Mouse (Mus musculus): ENCODE results near the gene Tmem91. TPM values are rescaled to one million over a fixed set of nuclear protein-coding genes. Genes with fewer than 3 reads are reported as not detected.
A peak's percentile ranks its signal among the peaks of the same experiment; 100 is the strongest.
"Not testable (repeated sequence)": the region's sequence is repeated elsewhere in the genome, so short reads cannot be mapped to it uniquely, and the experiment has no call there.

Gene Tmem91
- total RNA-seq (2017) = 2.3 TPM in 1 of 2 replicates, not detected in the other

- ATAC-seq (replicated peaks in 1 of 2; ENCODE audit: insufficient read depth in 1 of 2, low FRiP score in 2 of 2, low TSS enrichment in 1 of 2, low read depth in 1 of 2, poor library complexity in 2 of 2, severe bottlenecking in 2 of 2) = peak in 1 of 2 experiments; percentile 38; a peak in 3 of 4 replicates
These were observed at the start of gene Tmem91 for GRCm38 (mm10) chr7:25674719-25675300. Gene Tmem91, minus strand, starts transcription at chr7:25675166.

GRCm38 (mm10) chr7:25721776-25722175 is 46.8 kb upstream of the Tmem91 start:
- not testable (repeated sequence) for ATAC-seq (replicated peaks in 1 of 2; ENCODE audit: insufficient read depth in 1 of 2, low FRiP score in 2 of 2, low TSS enrichment in 1 of 2, low read depth in 1 of 2, poor library complexity in 2 of 2, severe bottlenecking in 2 of 2)

GRCm38 (mm10) chr7:25720760-25721159 is 45.8 kb upstream of the Tmem91 start:
- ATAC-seq (replicated peaks in 1 of 2; ENCODE audit: insufficient read depth in 1 of 2, low FRiP score in 2 of 2, low TSS enrichment in 1 of 2, low read depth in 1 of 2, poor library complexity in 2 of 2, severe bottlenecking in 2 of 2) = no peak

GRCm38 (mm10) chr7:25719761-25720610 is 45.0 kb upstream of the Tmem91 start:
- no peak for ATAC-seq (replicated peaks in 1 of 2; ENCODE audit: insufficient read depth in 1 of 2, low FRiP score in 2 of 2, low TSS enrichment in 1 of 2, low read depth in 1 of 2, poor library complexity in 2 of 2, severe bottlenecking in 2 of 2)

GRCm38 (mm10) chr7:25718788-25719417 is 43.9 kb upstream of the Tmem91 start, which contains the start of gene Ccdc97:
Gene Ccdc97, minus strand, starts transcription at chr7:25719088.
- peak; percentile 80 to 84 for ATAC-seq (replicated peaks in 1 of 2; ENCODE audit: insufficient read depth in 1 of 2, low FRiP score in 2 of 2, low TSS enrichment in 1 of 2, low read depth in 1 of 2, poor library complexity in 2 of 2, severe bottlenecking in 2 of 2)

- no peak for ATAC-seq (replicated peaks in 1 of 2; ENCODE audit: insufficient read depth in 1 of 2, low FRiP score in 2 of 2, low TSS enrichment in 1 of 2, low read depth in 1 of 2, poor library complexity in 2 of 2, severe bottlenecking in 2 of 2)
These were observed 42.5 kb upstream of the Tmem91 start for GRCm38 (mm10) chr7:25717478-25717877.

- no peak for ATAC-seq (replicated peaks in 1 of 2; ENCODE audit: insufficient read depth in 1 of 2, low FRiP score in 2 of 2, low TSS enrichment in 1 of 2, low read depth in 1 of 2, poor library complexity in 2 of 2, severe bottlenecking in 2 of 2)
These were observed 40.8 kb upstream of the Tmem91 start for GRCm38 (mm10) chr7:25715731-25716271.

- ATAC-seq (replicated peaks in 1 of 2; ENCODE audit: insufficient read depth in 1 of 2, low FRiP score in 2 of 2, low TSS enrichment in 1 of 2, low read depth in 1 of 2, poor library complexity in 2 of 2, severe bottlenecking in 2 of 2) = no peak
These were observed 39.6 kb upstream of the Tmem91 start for GRCm38 (mm10) chr7:25714581-25714980.

GRCm38 (mm10) chr7:25712801-25713200 is 37.8 kb upstream of the Tmem91 start:
- no peak for ATAC-seq (replicated peaks in 1 of 2; ENCODE audit: insufficient read depth in 1 of 2, low FRiP score in 2 of 2, low TSS enrichment in 1 of 2, low read depth in 1 of 2, poor library complexity in 2 of 2, severe bottlenecking in 2 of 2)

GRCm38 (mm10) chr7:25711731-25712197 is 36.8 kb upstream of the Tmem91 start:
- ATAC-seq (replicated peaks in 1 of 2; ENCODE audit: insufficient read depth in 1 of 2, low FRiP score in 2 of 2, low TSS enrichment in 1 of 2, low read depth in 1 of 2, poor library complexity in 2 of 2, severe bottlenecking in 2 of 2) = peak; percentile 22 to 23; a peak in 2 of 4 replicates

GRCm38 (mm10) chr7:25711165-25711564 is 36.2 kb upstream of the Tmem91 start:
- no peak for ATAC-seq (replicated peaks in 1 of 2; ENCODE audit: insufficient read depth in 1 of 2, low FRiP score in 2 of 2, low TSS enrichment in 1 of 2, low read depth in 1 of 2, poor library complexity in 2 of 2, severe bottlenecking in 2 of 2)

GRCm38 (mm10) chr7:25710519-25711130 is 35.7 kb upstream of the Tmem91 start:
- ATAC-seq (replicated peaks in 1 of 2; ENCODE audit: insufficient read depth in 1 of 2, low FRiP score in 2 of 2, low TSS enrichment in 1 of 2, low read depth in 1 of 2, poor library complexity in 2 of 2, severe bottlenecking in 2 of 2) = no peak

- peak; percentile 18 to 19; a peak in 3 of 4 replicates for ATAC-seq (replicated peaks in 1 of 2; ENCODE audit: insufficient read depth in 1 of 2, low FRiP score in 2 of 2, low TSS enrichment in 1 of 2, low read depth in 1 of 2, poor library complexity in 2 of 2, severe bottlenecking in 2 of 2)
These were observed 35.0 kb upstream of the Tmem91 start for GRCm38 (mm10) chr7:25709961-25710360.

GRCm38 (mm10) chr7:25707581-25708292 is 32.8 kb upstream of the Tmem91 start:
- peak; percentile 35 to 41 for ATAC-seq (replicated peaks in 1 of 2; ENCODE audit: insufficient read depth in 1 of 2, low FRiP score in 2 of 2, low TSS enrichment in 1 of 2, low read depth in 1 of 2, poor library complexity in 2 of 2, severe bottlenecking in 2 of 2)

GRCm38 (mm10) chr7:25706578-25707170 is 31.7 kb upstream of the Tmem91 start:
- ATAC-seq (replicated peaks in 1 of 2; ENCODE audit: insufficient read depth in 1 of 2, low FRiP score in 2 of 2, low TSS enrichment in 1 of 2, low read depth in 1 of 2, poor library complexity in 2 of 2, severe bottlenecking in 2 of 2) = peak; percentile 3 to 16; a peak in 2 of 4 replicates

- ATAC-seq (replicated peaks in 1 of 2; ENCODE audit: insufficient read depth in 1 of 2, low FRiP score in 2 of 2, low TSS enrichment in 1 of 2, low read depth in 1 of 2, poor library complexity in 2 of 2, severe bottlenecking in 2 of 2) = 0 out of 4 replicates have a peak, but pooled peaks of 1 of the 2 experiments have one; percentile 1
These were observed 30.9 kb upstream of the Tmem91 start for GRCm38 (mm10) chr7:25705801-25706251.
